Comparison of ENCODE assay signal across 16 mouse cellular contexts in the genomic region with DNA sequence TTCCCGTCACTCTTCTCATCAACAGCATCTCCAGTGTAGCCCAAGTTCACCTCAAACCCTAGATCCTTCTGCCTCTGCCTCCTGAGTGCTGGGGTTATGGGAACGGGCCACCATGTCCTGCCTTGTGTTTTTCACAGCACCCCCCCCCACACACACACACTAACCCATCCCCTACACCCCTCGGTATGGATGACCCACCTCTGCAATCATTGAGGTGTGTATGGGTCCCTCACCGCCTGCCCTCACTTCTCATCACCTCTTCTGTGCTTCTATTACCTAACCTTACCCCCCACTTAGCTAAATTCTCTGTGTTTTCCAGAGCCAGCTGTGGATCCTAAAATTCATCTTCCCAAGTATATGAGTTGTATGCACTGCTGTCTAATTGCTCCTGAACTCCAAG.
"Had no signal": no experiment of that assay in that cellular context is flagged by ENCODE, and none has a peak within 500 bp of the region (broad histone marks: within the 10 kb centered on the region; RNA-seq: fewer than 3 reads in every experiment).

No protein-coding gene starts in this region.

- H3K4me1 ChIP-seq: neural tube, embryonic 13.5 days; neural tube, embryonic 15.5 days; stomach, embryonic 15.5 days had no signal

- H3K36me3 ChIP-seq: neural tube, embryonic 15.5 days; stomach, embryonic 15.5 days had no signal

- H3K27ac ChIP-seq: neural tube, embryonic 13.5 days; neural tube, embryonic 15.5 days; stomach, embryonic 15.5 days; stomach, postnatal 0 days had no signal

- DNase-seq: retina, postnatal 1 day; right cerebral cortex, adult 18-20 months; right cerebral cortex, postnatal 14 days; right cerebral cortex, postnatal 25 days; right cerebral cortex, postnatal 4 days; spleen, adult 18-20 months; thymus, adult 18-20 months; thymus, adult 2 months; thymus, postnatal 14 days; thymus, postnatal 25 days; thymus, postnatal 36 days; thymus, postnatal 4 days had no signal

- H3K9me3 ChIP-seq: stomach, embryonic 15.5 days had no signal

- H3K9ac ChIP-seq: neural tube, embryonic 13.5 days; neural tube, embryonic 15.5 days; stomach, embryonic 15.5 days had no signal

- H3K4me2 ChIP-seq: neural tube, embryonic 13.5 days; neural tube, embryonic 15.5 days; stomach, embryonic 15.5 days had no signal

- H3K27me3 ChIP-seq: neural tube, embryonic 13.5 days; neural tube, embryonic 15.5 days; stomach, embryonic 15.5 days had no signal

- H3K4me3 ChIP-seq: neural tube, embryonic 13.5 days; neural tube, embryonic 15.5 days; stomach, embryonic 15.5 days had no signal
